In the genomic region with DNA sequence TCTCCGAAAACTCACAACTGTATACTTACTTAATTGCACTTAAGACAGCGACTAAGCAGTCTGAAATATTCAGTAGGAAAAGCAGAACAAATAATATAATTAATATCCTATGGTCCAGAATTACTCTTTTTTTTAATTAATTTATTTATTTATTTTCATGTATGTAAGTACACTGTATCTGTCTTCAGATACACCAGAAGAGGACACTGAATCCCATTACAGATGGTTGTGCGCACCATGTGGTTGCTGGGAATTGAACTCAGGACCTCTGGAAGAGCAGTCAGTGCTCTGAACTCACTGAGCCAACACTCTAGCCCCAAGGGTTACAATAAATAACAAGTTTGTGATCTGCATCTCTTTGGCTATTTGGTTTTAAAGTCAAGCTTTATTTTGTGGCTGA, we compare ENCODE assay signal across 12 mouse cellular contexts. TPM values are rescaled to one million over a fixed set of nuclear protein-coding genes. Genes with fewer than 3 reads are reported as not detected.
A peak's percentile ranks its signal among the peaks of the same experiment; 100 is the strongest.
DNase-seq lines count a peak whose midpoint lies in the region; ATAC-seq and TF ChIP-seq lines count a peak whose summit lies in the region.
"Had no signal": no experiment of that assay in that cellular context is flagged by ENCODE, and none has a peak within 500 bp of the region (broad histone marks: within the 10 kb centered on the region; RNA-seq: fewer than 3 reads in every experiment).

No protein-coding gene starts in this region.

- DNase-seq in heart, embryonic 10.5 days (ENCODE audit: low spot score), result no peak
- no peak for DNase-seq in heart, postnatal 4 days
- no peak for DNase-seq in lung, embryonic 14.5 days
- DNase-seq in lung, postnatal 25 days (ENCODE audit: low spot score), result no peak
- DNase-seq in cerebellum, postnatal 4 days (ENCODE audit: low spot score in 2 of 2), result no peak
- DNase-seq in thymus, adult 2 months, result no peak
- DNase-seq: cerebellum, adult 18-20 months had no signal

- TF ChIP-seq POLR2A in thymus, adult 2 months (IDR thresholded peaks at IDR 0.05; ENCODE audit: control insufficient read depth, extremely low read depth, insufficient read depth, low read length, poor library complexity), result no peak

- H3K4me2 ChIP-seq in lung, embryonic 14.5 days, result peak overlapping the region; percentile 72
- peak overlapping the region; percentile 92; the same call in 1 of the 2 replicates for H3K4me2 ChIP-seq in intestine, postnatal 0 days (replicated peaks; ENCODE audit: low read depth)
- H3K4me2 ChIP-seq in neural tube, embryonic 13.5 days, result peak overlapping the region; percentile 84

- peaks cover 7% of the 10 kb centered on the region for H3K4me1 ChIP-seq in heart, embryonic 10.5 days
- H3K4me1 ChIP-seq in lung, embryonic 14.5 days (ENCODE audit: insufficient read depth), result no peaks in the 10 kb centered on the region
- H3K4me1 ChIP-seq in intestine, postnatal 0 days (replicated peaks; ENCODE audit: control insufficient read depth, insufficient read depth, low read length), result no peaks in the 10 kb centered on the region
- 0 out of 2 replicates have a peak, but pooled peaks cover 7% of the 10 kb centered on the region for H3K4me1 ChIP-seq in neural tube, embryonic 13.5 days (replicated peaks)
- H3K4me1 ChIP-seq in thymus, adult 2 months (replicated peaks; ENCODE audit: control insufficient read depth, insufficient read depth, low read length), result peaks cover 7% of the 10 kb centered on the region

- no peak for TF ChIP-seq CTCF in lung, embryonic 14.5 days (IDR thresholded peaks at IDR 0.05; ENCODE audit: low read depth)
- no peak for TF ChIP-seq CTCF in intestine, postnatal 0 days (IDR thresholded peaks at IDR 0.05; ENCODE audit: low read depth)
- no peak for TF ChIP-seq CTCF in thymus, adult 2 months (IDR thresholded peaks at IDR 0.05; ENCODE audit: borderline replicate concordance, control insufficient read depth, extremely low read depth, insufficient read depth, low read length, poor library complexity)

- no peak overlapping the region for H3K9ac ChIP-seq in lung, embryonic 14.5 days
- H3K9ac ChIP-seq in intestine, postnatal 0 days (ENCODE audit: low read depth, low read length), result no peak overlapping the region
- H3K9ac ChIP-seq in neural tube, embryonic 13.5 days, result no peak overlapping the region

- H3K36me3 ChIP-seq in heart, embryonic 10.5 days, result no peaks in the 10 kb centered on the region
- H3K36me3 ChIP-seq in lung, embryonic 14.5 days (ENCODE audit: insufficient read depth), result no peaks in the 10 kb centered on the region
- no peaks in the 10 kb centered on the region for H3K36me3 ChIP-seq in intestine, postnatal 0 days (ENCODE audit: control insufficient read depth, insufficient read depth)
- H3K36me3 ChIP-seq in neural tube, embryonic 13.5 days, result no peaks in the 10 kb centered on the region
- H3K36me3 ChIP-seq in thymus, adult 2 months (ENCODE audit: control insufficient read depth, insufficient read depth, low read length), result no peaks in the 10 kb centered on the region

- no peaks in the 10 kb centered on the region for H3K9me3 ChIP-seq in heart, embryonic 10.5 days
- no peaks in the 10 kb centered on the region for H3K9me3 ChIP-seq in lung, embryonic 14.5 days (ENCODE audit: low read depth, low read length)
- no peaks in the 10 kb centered on the region for H3K9me3 ChIP-seq in intestine, postnatal 0 days (ENCODE audit: control insufficient read depth)
- H3K9me3 ChIP-seq in neural tube, embryonic 13.5 days, result no peaks in the 10 kb centered on the region

- no peak for ATAC-seq in lung, embryonic 14.5 days (ENCODE audit: insufficient read depth)
- ATAC-seq in intestine, postnatal 0 days, result no peak
- ATAC-seq in neural tube, embryonic 13.5 days (ENCODE audit: low read depth), result no peak

- H3K4me3 ChIP-seq in heart, embryonic 10.5 days, result peak overlapping the region; percentile 67; the same call in 1 of the 2 replicates
- no peak overlapping the region for H3K4me3 ChIP-seq in lung, embryonic 14.5 days (ENCODE audit: low read depth, low read length)
- no peak overlapping the region for H3K4me3 ChIP-seq in intestine, postnatal 0 days (ENCODE audit: low read depth, low read length)
- peak overlapping the region; percentile 61; the same call in 1 of the 2 replicates for H3K4me3 ChIP-seq in neural tube, embryonic 13.5 days
- H3K4me3 ChIP-seq in thymus, adult 2 months (ENCODE audit: control insufficient read depth, insufficient read depth, low read length), result no peak overlapping the region

- WGBS in heart, embryonic 10.5 days, result 81% methylated on average over 3 of the region's 3 CpGs
- 84% methylated on average over 3 of the region's 3 CpGs for whole genome bisulfite sequencing in lung, embryonic 14.5 days
- WGBS in intestine, postnatal 0 days, result 82% methylated on average over 3 of the region's 3 CpGs
- 86% methylated on average over 3 of the region's 3 CpGs for WGBS in neural tube, embryonic 13.5 days
- 94% methylated on average over 3 of the region's 3 CpGs for WGBS in thymus, adult 2 months

- H3K27ac ChIP-seq in heart, embryonic 10.5 days, result no peak overlapping the region
- no peak overlapping the region for H3K27ac ChIP-seq in lung, embryonic 14.5 days (ENCODE audit: low read depth)
- H3K27ac ChIP-seq in intestine, postnatal 0 days (ENCODE audit: low read depth, low read length), result no peak overlapping the region
- H3K27ac ChIP-seq in neural tube, embryonic 13.5 days (replicated peaks), result no peak overlapping the region
- no peak overlapping the region for H3K27ac ChIP-seq in thymus, adult 2 months (ENCODE audit: control insufficient read depth, insufficient read depth, low read length)

- H3K27me3 ChIP-seq in heart, embryonic 10.5 days (ENCODE audit: insufficient read depth, poor library complexity, severe bottlenecking), result no peaks in the 10 kb centered on the region
- no peaks in the 10 kb centered on the region for H3K27me3 ChIP-seq in lung, embryonic 14.5 days (ENCODE audit: insufficient read depth, low read length)
- H3K27me3 ChIP-seq in intestine, postnatal 0 days (replicated peaks; ENCODE audit: control insufficient read depth, insufficient read depth, low read length), result no peaks in the 10 kb centered on the region
- H3K27me3 ChIP-seq in neural tube, embryonic 13.5 days, result no peaks in the 10 kb centered on the region
- no peaks in the 10 kb centered on the region for H3K27me3 ChIP-seq in thymus, adult 2 months (ENCODE audit: control insufficient read depth, insufficient read depth, low read length)

RNA-seq across cellular contexts. Expression of a gene that starts 0.4 kb away (rescaled TPM):
- 0.13 TPM in 1 of 2 replicates, not detected in the other for polyA plus RNA-seq in heart, embryonic 10.5 days (2016; fragmentation: Nextera tagmentation; extraction: Ambion mirVana)
- total RNA-seq in heart, postnatal 4 days (2021), result under 1 TPM in 1 of 2 experiments, not detected in 1; 0.14 TPM
- 0.70 and 0.76 TPM in 2 replicates for polyA plus RNA-seq in lung, embryonic 14.5 days (2014; fragmentation: Nextera tagmentation; extraction: Ambion mirVana)
- 0.12 and 0.21 TPM in 2 replicates for polyA plus RNA-seq in intestine, postnatal 0 days (2015; fragmentation: Nextera tagmentation; extraction: Ambion mirVana)
- polyA plus RNA-seq in neural tube, embryonic 13.5 days (2015; fragmentation: Nextera tagmentation; extraction: Ambion mirVana), result 9.7 and 10.5 TPM in 2 replicates
- 0.24 and 0.44 TPM in 2 replicates for polyA plus RNA-seq in thymus, adult 2 months (2012; rRNA removed)

RNA-seq across cellular contexts. Expression of a gene that starts 34.1 kb away (rescaled TPM):
- polyA plus RNA-seq in heart, embryonic 10.5 days (2016; fragmentation: Nextera tagmentation; extraction: Ambion mirVana), result not detected in 2 replicates
- not detected for total RNA-seq in heart, postnatal 4 days (2021)
- polyA plus RNA-seq in lung, embryonic 14.5 days (2014; fragmentation: Nextera tagmentation; extraction: Ambion mirVana), result 0.30 TPM in 1 of 2 replicates, not detected in the other
- 0.24 TPM in 1 of 2 replicates, not detected in the other for polyA plus RNA-seq in intestine, postnatal 0 days (2015; fragmentation: Nextera tagmentation; extraction: Ambion mirVana)
- polyA plus RNA-seq in neural tube, embryonic 13.5 days (2015; fragmentation: Nextera tagmentation; extraction: Ambion mirVana), result 0.22 TPM in 1 of 2 replicates, not detected in the other
- polyA plus RNA-seq in thymus, adult 2 months (2012; rRNA removed), result 0.61 and 0.93 TPM in 2 replicates
- total RNA-seq: hematopoietic stem cell, adult 5-6 weeks; left cerebral cortex, adult 18-20 months had no signal

RNA-seq across cellular contexts. Expression of a gene that starts 40.9 kb away (rescaled TPM):
- 53.4 and 55.6 TPM in 2 replicates for polyA plus RNA-seq in heart, embryonic 10.5 days (2016; fragmentation: Nextera tagmentation; extraction: Ambion mirVana)
- 10 to 100 TPM; 42.4 to 47.5 TPM for total RNA-seq in heart, postnatal 4 days (2021)
- polyA plus RNA-seq in lung, embryonic 14.5 days (2014; fragmentation: Nextera tagmentation; extraction: Ambion mirVana), result 68.9 and 76.9 TPM in 2 replicates
- polyA plus RNA-seq in intestine, postnatal 0 days (2015; fragmentation: Nextera tagmentation; extraction: Ambion mirVana), result 24.3 and 25.1 TPM in 2 replicates
- polyA plus RNA-seq in neural tube, embryonic 13.5 days (2015; fragmentation: Nextera tagmentation; extraction: Ambion mirVana), result 65.0 and 66.5 TPM in 2 replicates
- 101 and 104 TPM in 2 replicates for polyA plus RNA-seq in thymus, adult 2 months (2012; rRNA removed)

RNA-seq across cellular contexts. Expression of a gene that starts 41.0 kb away (rescaled TPM):
- 1.6 and 1.8 TPM in 2 replicates for polyA plus RNA-seq in heart, embryonic 10.5 days (2016; fragmentation: Nextera tagmentation; extraction: Ambion mirVana)
- not detected for total RNA-seq in heart, postnatal 4 days (2021)
- 1.9 TPM in 2 replicates for polyA plus RNA-seq in lung, embryonic 14.5 days (2014; fragmentation: Nextera tagmentation; extraction: Ambion mirVana)
- polyA plus RNA-seq in intestine, postnatal 0 days (2015; fragmentation: Nextera tagmentation; extraction: Ambion mirVana), result 0.73 and 1.5 TPM in 2 replicates
- 1.2 and 2.1 TPM in 2 replicates for polyA plus RNA-seq in neural tube, embryonic 13.5 days (2015; fragmentation: Nextera tagmentation; extraction: Ambion mirVana)
- 24.8 and 43.5 TPM in 2 replicates for polyA plus RNA-seq in thymus, adult 2 months (2012; rRNA removed)
- total RNA-seq: adrenal gland, postnatal 14 days; left cerebral cortex, adult 18-20 months had no signal

Comparison
In these comparisons a context has a peak if more than half of its experiments do, and no peak if none do; other contexts are left out.
1. H3K4me3 ChIP-seq: peak in heart, embryonic 10.5 days (single experiment) and neural tube, embryonic 13.5 days (single experiment); none in lung, embryonic 14.5 days (single experiment), intestine, postnatal 0 days (single experiment) and thymus, adult 2 months (single experiment).
2. Peak in every context shown above with its lines, with median percentiles within 50 percentile points of each other: H3K4me2 ChIP-seq.